Mouse (Mus musculus) adipocyte (in vitro differentiated cells): ENCODE measurements at regions not wholly inside any gene's neighbourhood (a gene's known extent, or its start where the extent isn't known, plus 50 kb on each side); places are given as distances from the start of the nearest gene placed in this dataset.

Source experiments
- DNase-seq: peaks from one replicate; pipeline ENCODE4 v3.0.0-alpha.2; 2016; ENCODE audit warnings: low spot score

DNA sequence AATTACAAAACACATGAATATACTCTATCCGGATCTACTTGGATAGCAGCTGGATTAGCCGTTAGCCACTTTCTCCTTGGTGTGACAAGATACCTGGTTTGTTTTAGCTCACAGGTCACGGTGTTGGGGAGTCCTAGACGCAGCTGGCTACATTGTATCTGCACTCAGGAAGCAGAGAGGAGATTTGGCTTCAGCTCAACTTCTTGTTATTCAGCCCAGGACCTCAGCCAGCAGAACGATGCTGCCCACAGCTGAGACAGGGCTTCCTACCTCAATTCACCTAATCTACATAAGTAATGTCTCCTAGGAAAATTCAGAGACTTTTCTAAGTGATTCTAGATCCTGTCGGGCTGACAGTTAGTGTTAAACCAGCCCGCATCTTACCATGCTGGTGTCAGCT, 289.4 kb downstream of the 3100002H09Rik start:
- DNase-seq: no peak

DNA sequence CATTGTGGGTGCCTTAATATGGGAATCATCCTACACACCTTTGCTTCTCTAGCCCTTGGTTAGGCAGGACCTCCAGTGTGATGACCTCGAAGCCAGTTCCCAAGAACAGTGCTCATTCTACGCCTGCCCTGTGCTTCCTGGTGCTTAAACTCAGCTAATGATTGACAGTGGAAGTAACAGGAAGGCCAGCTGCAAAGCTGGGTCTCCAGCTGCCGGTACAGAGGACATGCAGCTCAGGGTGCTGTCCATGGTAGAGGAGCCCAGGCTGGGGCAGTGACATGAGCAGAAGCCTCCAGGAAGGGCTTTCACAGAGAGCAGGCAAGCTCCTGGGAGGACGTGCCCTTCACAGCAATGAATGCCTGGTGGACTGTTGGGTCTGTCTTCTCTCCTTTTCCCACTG, 293.6 kb downstream of the 3100002H09Rik start:
- no peak for DNase-seq

DNA sequence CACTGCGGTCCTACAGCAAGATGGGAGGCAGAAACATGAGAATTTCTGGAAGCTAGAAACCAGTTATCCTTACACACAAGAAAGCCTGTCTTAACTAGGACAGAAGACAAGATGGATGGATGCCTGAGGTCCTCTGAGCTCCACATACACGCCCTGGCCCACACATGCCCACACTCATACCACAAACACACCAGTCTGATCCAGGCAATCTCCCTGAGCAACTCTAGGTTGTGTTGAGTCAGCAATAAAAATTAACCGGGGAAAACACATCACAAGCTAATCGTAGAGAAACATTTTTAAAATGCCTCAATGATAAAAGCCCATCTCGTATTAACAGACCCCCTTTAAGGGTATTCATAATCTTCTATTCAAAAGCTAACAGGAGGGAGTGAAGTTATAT, 298.9 kb downstream of the 3100002H09Rik start:
- no peak for DNase-seq

DNA sequence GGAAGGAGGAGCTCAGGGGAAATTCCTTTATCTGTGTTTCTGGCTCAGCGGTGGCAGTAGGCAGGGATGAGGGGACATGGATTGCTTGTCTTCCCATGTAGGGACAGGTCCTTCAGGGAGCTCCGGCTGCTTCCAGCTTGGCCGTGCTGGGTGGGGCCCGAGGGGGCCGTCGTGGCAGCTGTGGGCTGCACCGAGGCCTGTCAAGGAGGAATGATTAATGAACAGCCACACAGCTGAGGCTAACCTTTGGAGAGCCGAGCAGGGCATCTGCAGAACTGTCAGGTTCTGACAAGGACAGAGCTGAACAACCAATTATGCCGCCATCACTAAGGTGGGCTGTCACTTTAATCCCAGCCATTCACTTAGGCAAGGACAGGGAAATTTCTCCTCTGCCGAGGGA, 300.0 kb downstream of the 3100002H09Rik start:
- DNase-seq: no peak

DNA sequence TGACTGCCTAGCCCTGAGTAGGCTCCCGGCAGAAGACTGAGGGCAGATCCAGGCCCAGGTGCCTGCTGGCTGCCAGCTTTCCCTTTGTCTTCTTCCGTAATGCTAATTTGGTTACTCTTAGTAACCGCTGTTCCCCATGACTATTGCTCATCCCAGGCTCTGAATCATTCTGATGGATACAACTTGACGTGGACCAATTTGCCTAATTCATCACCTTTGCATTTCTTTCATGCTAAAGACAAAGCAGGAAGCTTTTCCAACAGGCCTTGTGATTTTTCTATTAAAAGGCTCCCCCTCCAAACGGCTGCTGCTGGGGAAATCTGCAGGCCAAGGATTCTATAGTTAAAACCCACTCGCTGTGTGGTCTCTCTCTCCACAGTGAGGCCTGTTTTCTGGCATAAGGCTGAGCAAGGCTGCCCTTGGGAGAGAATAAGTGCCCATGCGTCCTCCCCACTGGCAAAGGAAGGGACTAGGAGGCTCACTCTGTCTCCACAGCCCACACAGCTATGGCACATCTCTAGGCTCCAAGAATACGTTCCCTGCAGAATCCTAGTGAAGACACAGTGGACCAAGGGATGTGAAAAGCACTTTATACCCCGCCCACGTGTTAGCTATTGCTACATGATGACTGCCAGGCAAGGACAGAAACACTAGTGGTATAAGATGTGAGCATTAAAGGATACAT, 304.6 kb downstream of the 3100002H09Rik start:
- no peak for DNase-seq

DNA sequence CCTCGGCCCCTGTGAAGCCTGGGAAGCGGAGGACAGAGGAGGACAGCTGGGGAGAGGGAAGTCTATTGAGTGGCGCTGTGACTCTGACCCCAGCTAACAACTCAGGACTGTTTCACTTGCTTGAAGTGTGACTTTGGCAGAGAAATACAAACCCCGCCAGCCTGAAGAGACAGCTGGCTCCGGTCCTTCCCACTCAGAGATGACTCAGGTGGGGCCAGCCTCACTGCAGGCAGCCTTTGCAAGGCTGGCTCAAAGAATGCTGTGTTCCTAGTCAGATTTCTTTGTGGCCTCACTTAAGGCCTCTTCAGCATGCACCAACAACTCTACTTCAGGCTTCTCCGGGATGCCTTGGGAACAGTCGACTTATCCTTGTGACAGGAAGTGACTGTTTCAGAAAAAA, 307.7 kb downstream of the 3100002H09Rik start:
- no peak for DNase-seq

DNA sequence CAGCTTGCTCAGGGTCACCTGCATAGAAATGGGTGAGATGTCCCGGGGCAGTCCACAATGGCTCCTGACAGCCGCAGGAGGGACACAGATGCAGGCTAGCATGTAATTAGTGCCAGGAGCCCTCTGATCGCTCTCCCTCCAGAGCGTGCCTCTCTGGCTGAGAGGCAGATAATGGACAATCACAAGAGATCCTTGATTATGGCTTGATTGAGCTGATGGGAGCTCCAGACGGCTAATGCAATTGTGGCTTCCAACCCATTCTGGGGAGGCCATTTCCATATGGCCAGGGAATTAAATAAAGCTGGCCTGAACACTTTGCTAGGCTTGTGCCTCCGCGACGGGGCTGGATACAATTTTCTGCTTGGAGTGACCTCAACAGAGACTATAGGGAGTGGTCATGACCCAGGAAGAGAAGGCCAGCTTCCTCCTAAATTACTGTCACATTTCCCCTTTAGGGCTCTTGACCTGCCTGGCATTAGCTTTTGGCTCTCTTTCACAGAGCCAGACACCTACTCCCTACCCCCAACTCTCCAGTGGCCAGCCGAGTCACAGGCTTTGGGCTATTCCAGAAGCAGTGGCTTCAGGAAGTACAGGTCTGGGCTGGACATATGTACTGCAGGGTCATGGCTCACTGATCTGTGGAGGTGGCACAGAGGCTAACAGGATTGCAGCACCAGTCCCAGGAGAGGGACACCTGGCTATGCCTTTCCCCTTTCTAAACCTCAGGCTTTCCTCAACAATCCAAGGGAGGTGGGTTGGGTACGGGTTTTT, 311.8 kb downstream of the 3100002H09Rik start:
- no peak for DNase-seq

DNA sequence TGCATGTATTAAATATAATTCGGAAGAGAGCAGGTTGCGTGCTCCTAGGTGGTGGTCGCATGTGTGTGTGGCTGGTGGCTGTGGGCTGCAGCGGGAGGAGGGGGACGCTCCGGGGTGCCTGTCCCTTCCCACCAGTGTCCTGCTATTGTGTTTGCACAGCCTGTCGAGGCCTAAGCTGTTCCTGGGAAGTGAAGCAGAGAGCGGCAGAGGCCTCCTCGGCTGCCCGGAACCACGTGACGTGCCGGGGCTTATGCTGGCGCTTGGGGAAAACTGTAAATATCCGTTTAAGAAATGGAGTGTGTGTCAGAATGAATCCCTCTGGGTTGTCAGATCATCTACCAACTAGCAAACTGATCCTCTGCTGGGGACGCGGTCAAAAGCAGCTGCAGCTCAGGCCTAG, 318.3 kb downstream of the 3100002H09Rik start:
- DNase-seq: no peak

DNA sequence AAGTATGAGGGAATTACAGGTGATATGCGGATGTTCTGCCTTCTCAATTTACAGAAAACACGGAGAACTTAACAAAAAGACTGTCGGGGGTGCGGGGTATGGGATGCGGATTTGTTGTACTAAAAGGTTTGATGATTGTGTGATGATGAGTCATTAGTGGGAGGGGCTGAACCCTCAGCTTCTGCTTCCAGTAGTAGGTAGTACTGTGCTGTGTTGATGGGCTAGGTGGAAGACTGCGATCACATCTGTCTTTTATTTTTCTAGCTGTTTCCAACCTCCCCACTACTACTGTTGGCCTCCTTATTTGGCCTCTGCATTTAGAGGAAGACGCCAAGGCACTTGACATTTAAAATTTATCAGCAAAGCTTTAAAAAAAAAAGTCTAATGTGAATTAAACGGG, 318.8 kb downstream of the 3100002H09Rik start:
- no peak for DNase-seq

DNA sequence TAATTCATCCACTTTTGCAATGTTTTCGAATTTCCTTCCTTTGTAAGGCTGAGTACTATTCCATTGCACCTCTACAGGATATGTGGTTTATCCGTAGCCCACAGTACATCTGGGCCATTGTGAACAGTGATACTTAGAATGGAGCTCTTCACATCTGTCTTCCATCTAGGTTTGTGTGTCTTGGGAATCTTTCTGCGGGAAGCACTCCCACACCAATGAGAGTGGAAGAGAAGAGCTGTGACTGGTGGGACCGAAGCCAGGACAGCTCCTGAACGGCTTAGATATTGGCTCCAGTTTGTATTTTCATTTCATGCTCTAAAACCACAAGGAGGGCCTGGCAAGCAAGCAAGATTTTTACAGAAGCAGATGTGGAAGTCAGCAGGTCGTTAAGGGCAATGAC, 323.1 kb downstream of the 3100002H09Rik start:
- no peak for DNase-seq

DNA sequence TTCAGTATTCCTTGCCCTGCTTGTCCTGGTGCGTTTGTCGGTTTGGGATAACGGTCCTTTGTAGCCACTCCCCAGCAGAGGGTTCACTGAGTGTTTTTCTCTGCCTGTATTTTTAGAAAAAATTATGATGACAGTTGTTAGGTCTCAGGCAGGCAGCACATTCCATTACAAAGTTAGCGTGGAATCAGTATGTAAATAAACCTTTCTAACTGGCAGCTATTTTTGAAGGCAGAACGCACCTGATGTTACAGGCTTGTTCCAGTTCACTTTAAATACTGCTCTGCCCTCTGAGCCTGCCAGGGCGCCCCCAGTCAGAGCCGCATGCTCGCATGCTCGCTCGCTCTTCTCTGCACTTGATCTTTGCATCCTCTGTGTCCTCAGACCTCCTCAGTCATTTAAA, 331.9 kb downstream of the 3100002H09Rik start:
- no peak for DNase-seq

DNA sequence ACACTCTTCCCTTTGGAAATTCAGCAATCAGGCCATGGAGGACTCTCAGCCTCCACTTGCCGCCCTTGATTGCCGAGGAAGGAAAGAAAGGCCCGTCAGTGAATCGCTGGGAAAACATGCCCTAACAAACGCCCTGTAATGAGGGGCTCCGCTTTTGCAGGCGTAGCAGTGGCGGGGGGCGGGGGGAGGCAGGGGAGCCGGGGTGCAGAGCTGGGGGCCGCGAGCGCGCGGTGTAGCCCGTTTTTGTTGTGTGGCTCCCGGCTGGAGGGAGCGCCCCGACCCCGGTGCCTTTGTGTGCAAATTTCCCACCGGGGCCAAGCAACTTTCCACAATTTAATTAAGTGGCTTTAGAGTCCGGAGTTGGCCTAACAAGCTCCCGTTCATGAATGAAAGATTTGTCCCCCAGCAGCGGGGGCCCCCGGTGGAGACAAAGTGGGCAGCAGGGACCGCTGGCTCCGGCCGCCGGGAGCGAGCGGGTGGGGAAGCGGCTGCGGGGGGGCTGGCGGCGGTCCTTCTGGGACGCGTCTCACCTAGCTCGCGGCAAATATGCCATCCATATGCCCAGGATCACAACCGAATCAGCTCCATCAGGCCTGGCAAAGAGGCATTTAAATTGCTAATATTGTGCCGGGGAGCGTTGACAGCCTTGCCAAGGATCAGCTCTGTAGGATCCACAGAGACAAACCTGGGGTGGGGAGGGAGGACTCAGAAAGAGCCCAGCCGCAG, 333.0 kb downstream of the 3100002H09Rik start:
- no peak for DNase-seq

DNA sequence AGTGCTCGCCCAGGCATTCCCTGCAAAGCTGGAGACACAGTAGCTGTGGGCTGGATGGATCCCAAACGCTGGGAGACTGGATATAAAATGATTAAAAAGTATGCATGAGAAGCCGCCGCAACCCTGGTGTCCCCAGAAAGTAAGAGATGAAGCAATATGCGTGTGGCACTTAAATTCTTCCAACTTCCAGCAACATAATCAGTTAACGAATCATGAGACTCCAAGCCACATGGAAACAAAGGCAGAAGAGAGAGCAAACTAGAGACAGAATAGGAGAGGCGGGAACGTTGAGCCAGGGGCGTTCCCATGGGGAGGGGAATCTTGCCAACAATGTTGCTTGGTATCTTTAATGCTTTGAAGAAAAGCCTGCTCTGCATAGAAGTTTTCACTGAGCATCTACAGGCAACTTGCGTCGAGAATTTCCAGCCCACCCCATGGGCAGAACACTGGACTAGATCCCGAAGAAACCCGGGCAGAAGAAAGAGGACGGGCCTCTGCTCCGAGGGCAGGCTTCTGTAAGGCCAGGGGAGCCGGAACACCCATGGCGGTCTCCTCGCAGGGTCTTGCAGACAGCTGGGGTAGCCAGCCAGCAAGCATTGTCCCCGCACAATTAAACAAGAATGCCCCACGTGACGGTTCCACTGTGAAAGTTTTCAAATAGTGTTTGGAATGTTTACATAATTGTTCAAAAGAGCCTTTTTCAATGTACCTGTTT, 333.7 kb downstream of the 3100002H09Rik start:
- DNase-seq: no peak

DNA sequence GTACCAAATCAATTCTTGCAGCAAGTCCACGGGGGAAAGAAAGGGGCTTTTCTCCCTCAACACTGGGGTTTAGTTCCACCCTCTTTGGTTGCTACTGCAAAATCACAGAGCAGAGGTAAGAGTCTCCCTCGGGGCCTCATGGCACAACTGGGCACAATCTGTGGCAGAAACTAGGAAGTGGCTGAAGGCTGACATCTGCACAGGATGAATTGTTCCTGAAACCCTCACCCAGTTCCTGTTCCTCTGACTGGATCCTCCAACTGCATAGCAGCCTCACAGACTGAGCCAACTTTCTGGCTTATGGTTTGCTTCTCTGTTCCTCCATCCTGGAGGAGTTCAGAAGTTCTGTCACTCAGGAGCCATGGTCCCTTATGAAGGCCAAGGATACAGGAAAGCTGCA, 338.6 kb downstream of the 3100002H09Rik start:
- no peak for DNase-seq

DNA sequence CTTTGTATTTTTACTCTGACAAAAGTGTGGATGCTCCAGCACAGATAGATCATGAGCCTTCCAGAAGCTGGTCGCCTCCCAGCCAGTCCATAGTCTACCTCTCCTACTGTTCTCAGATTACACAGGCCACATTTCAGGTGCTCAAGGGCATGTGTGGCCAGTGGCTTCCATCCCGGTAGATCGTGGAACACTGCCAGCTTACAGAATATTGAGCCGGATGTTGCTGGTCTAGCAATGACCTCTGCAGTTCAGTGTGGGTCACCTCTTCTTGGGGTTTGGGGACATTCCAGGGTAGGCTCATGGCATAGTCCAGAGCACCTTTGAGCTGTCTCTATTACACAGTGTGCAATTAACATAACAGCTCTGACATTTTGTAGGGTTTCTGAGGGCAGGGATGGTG, 342.2 kb downstream of the 3100002H09Rik start:
- DNase-seq: no peak

DNA sequence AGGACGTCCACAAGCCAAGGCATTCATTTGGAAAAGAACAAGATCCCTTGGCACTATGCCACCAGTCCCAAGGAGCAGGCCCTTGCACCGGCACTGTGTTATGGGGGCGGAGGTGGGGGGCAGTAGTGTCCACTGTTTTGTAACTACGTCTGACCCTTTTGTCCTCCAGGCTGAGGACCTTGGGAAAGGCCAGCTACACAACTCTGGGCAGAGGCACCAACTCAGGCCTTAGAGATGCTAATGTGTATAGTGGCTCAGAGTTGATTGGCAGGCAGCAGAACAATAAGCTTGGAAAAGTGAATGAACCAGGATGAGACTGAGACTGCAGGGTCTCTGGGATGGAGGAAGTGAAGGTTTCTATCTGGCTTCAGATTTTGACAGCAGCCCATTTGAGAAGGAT, 344.0 kb downstream of the 3100002H09Rik start:
- DNase-seq: no peak

DNA sequence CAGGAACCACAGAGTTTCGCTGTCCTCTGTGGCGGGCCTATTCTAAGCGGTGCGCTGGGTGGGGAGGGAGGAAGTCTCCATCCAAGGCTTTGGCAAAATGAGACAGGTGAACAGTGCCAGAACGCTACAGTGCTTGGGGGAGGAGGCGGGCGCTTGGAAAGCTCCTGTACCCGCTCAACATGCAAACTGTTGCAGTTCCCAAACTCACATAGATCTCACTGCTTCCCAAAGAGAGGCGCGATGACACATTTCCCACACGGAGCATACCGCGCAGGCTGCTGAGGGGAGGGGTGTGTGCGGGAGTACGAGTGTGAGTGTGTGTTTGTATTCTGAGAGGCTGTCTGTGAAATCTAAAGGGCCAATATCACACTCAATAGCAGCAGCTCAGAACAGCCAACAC, 345.1 kb downstream of the 3100002H09Rik start:
- no peak for DNase-seq

DNA sequence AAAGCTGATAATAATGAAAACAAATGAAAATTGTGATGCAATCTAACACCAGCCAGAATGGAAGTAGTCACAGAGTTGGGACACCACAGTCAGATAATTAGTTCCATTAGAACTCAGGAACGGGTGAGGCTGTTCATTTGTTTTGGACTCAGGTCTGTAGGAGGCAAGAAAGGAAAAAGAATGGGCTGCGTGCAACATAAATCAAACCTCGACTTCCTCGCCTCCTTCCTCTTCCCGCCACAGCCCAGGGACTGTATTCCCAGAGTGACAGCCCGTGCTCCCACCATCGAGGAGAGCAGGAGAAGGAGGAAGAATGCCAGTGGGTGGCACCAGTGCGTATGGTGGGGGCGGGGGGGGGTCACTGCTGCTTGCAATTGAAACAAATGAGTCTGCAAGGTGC, 339.2 kb upstream of the 4930535I16Rik start:
- DNase-seq: no peak

DNA sequence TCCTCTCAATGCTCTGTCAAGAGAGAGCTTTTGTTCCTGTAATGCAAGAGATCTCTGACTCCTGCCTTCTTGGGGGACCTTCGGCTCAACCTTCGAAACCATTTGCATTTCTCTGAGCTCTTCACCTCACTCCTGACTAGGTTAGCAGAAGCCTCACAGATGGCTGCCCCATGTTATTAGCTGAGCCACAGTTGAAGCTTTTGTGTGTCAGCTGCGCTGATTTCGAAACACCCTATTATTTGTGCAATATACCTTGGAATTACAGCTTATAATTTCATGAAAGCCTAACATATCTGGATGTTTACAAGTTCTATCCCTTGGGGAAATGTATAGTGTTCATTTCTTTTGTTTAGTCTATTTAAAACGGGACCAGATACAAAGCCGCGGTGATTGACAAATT, 338.7 kb upstream of the 4930535I16Rik start:
- no peak for DNase-seq

DNA sequence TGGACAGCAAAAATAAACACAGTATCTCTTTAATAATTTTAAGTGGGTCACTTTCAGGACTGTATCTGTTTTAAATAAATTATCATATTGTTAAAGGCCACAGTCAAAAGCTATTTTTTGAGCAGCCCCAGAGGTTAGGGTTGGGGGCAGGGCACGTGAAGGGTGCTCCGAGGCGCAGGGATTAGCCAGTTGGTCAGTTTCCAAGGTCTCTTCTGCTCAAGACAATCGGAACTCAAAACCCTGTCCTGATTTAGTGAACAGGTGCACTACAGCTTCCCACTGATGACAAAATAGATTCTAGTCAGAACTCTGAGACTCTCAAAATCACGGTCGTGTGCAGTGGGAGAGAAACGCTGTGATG, 337.3 kb upstream of the 4930535I16Rik start:
- no peak for DNase-seq

DNA sequence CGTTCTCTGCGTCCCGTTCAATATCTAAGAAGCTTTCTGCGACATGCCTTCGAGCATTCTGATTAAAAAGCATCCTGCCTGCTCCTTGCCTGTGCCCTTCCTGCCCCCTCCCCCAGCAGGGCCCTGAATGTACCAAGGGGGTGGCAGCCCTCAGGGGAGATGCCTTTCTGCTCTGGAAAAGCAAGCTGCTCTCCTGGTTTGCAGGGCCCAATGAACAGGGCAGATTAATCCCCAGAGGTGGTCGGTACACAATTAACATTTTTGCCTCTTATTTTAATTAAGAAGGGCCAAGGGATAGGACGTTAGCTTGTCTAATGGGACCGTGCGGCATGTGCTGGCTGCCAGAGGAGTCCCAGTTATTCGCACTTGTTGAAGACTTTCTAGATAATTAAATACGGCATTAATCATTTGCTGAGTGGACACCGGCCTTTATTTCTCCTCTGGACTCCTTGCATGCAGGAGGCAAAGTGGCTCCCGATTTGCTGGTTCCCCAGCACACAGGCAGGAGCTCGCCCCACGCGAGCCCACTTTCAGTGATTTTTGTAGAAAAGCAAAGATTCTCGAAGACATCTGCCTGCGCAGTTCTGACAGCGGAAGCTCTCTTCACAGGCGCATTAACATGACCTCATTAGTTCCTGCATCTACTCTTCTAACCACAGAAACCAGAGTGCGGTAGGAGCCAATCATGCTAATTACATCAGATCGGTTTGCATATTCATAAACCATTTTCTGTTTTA, 336.8 kb upstream of the 4930535I16Rik start:
- DNase-seq: no peak

DNA sequence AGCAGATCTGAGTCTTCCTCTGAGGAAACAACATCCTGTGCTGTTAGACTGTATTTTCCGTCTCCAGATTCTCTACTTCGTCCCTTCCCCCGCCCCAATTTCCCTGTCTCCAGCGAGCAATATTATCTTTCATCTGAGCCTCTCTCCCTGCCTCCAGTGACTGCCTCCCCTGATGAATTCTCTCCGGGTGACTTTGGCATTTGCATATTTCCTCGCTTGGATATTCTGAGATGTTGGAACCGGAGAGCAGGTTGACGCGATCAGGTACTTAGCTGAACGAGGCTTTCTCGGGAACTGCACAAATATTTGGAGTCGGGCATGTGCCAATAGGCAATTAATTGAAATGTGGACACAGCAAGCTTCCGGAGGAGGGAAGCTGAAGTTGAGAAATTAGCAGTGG, 323.8 kb upstream of the 4930535I16Rik start:
- no peak for DNase-seq
